Mouse (Mus musculus) liver (tissue): ENCODE measurements around the gene Foxn3.

Experiments used
- DNase-seq: peaks from one replicate; pipeline ENCODE4 v3.0.0-alpha.2; 2020; ENCODE audit warnings: mixed read lengths

The Foxn3 gene

GRCm38 (mm10) chr12:99346982-99347381 is 216.4 kb downstream of the Foxn3 start:
- DNase-seq, result no peak

GRCm38 (mm10) chr12:99345323-99345722 is 218.1 kb downstream of the Foxn3 start:
- DNase-seq, result no peak

GRCm38 (mm10) chr12:99343378-99343777 is 220.0 kb downstream of the Foxn3 start:
- no peak for DNase-seq

GRCm38 (mm10) chr12:99342160-99342559 is 221.2 kb downstream of the Foxn3 start:
- DNase-seq, result no peak

- DNase-seq, result no peak
These were observed 221.6 kb downstream of the Foxn3 start for GRCm38 (mm10) chr12:99341751-99342150.

GRCm38 (mm10) chr12:99340418-99341182 is 222.8 kb downstream of the Foxn3 start:
- DNase-seq, result no peak

- DNase-seq, result no peak
These were observed 223.6 kb downstream of the Foxn3 start for GRCm38 (mm10) chr12:99339640-99340325.

GRCm38 (mm10) chr12:99338754-99339153 is 224.6 kb downstream of the Foxn3 start:
- DNase-seq, result no peak

- DNase-seq, result no peak
These were observed 226.3 kb downstream of the Foxn3 start for GRCm38 (mm10) chr12:99337171-99337435.

GRCm38 (mm10) chr12:99336349-99337170 is 226.8 kb downstream of the Foxn3 start:
- DNase-seq, result no peak

GRCm38 (mm10) chr12:99335628-99336027 is 227.8 kb downstream of the Foxn3 start:
- no peak for DNase-seq

- DNase-seq, result no peak
These were observed 229.4 kb downstream of the Foxn3 start for GRCm38 (mm10) chr12:99334026-99334425.

- DNase-seq, result no peak
These were observed 229.9 kb downstream of the Foxn3 start for GRCm38 (mm10) chr12:99333304-99333968.

- DNase-seq, result no peak
These were observed 231.1 kb downstream of the Foxn3 start for GRCm38 (mm10) chr12:99332144-99332807.

GRCm38 (mm10) chr12:99331341-99331947 is 231.9 kb downstream of the Foxn3 start:
- DNase-seq, result peak; percentile 37

GRCm38 (mm10) chr12:99330822-99331285 is 232.5 kb downstream of the Foxn3 start:
- no peak for DNase-seq

- no peak for DNase-seq
These were observed 233.8 kb downstream of the Foxn3 start for GRCm38 (mm10) chr12:99329301-99330257.

GRCm38 (mm10) chr12:99326157-99326556 is 237.2 kb downstream of the Foxn3 start:
- no peak for DNase-seq

- DNase-seq, result no peak
These were observed 241.6 kb downstream of the Foxn3 start for GRCm38 (mm10) chr12:99321633-99322431.

- no peak for DNase-seq
These were observed 242.4 kb downstream of the Foxn3 start for GRCm38 (mm10) chr12:99320966-99321496.
